Mouse (Mus musculus) retina, postnatal 7 days (tissue): ENCODE data around the gene Pole3.

Experiments used
- DNase-seq: peaks from one replicate; pipeline ENCODE4 v3.0.0-alpha.2; 2012; ENCODE audit warnings: low read depth, low spot score

Gene Pole3

GRCm38 (mm10) chr4:62518416-62519121, 6.3 kb downstream of the Pole3 start:
- no peak for DNase-seq

- no peak for DNase-seq
Measured at GRCm38 (mm10) chr4:62517538-62518415, 7.1 kb downstream of the Pole3 start.

GRCm38 (mm10) chr4:62517046-62517445, 7.8 kb downstream of the Pole3 start:
- no peak for DNase-seq

GRCm38 (mm10) chr4:62516579-62516978, 8.3 kb downstream of the Pole3 start:
- DNase-seq, result no peak

GRCm38 (mm10) chr4:62516079-62516478, 8.8 kb downstream of the Pole3 start:
- no peak for DNase-seq

GRCm38 (mm10) chr4:62515490-62515889, 9.4 kb downstream of the Pole3 start:
- no peak for DNase-seq

- no peak for DNase-seq
Measured at GRCm38 (mm10) chr4:62514995-62515394, 9.9 kb downstream of the Pole3 start.

GRCm38 (mm10) chr4:62513998-62514506, 10.8 kb downstream of the Pole3 start:
- DNase-seq, result no peak

- DNase-seq, result no peak
Measured at GRCm38 (mm10) chr4:62509946-62510345, 14.9 kb downstream of the Pole3 start.

- no peak for DNase-seq
Measured at GRCm38 (mm10) chr4:62508839-62509238, 16.0 kb downstream of the Pole3 start.

- no peak for DNase-seq
Measured at GRCm38 (mm10) chr4:62506798-62507197, 18.1 kb downstream of the Pole3 start.

- DNase-seq, result no peak
Measured at GRCm38 (mm10) chr4:62505991-62506390, 18.9 kb downstream of the Pole3 start.

GRCm38 (mm10) chr4:62503374-62503970, 21.4 kb downstream of the Pole3 start, which contains the start of gene Hdhd3:
Hdhd3 (minus strand) TSS chr4:62503467.
- no peak for DNase-seq

- DNase-seq, result no peak
Measured at GRCm38 (mm10) chr4:62502969-62503368, 21.9 kb downstream of the Pole3 start.

- peak; percentile 73 for DNase-seq
Measured at GRCm38 (mm10) chr4:62501964-62502732, 22.7 kb downstream of the Pole3 start.

- no peak for DNase-seq
Measured at GRCm38 (mm10) chr4:62501534-62501933, 23.3 kb downstream of the Pole3 start.

- DNase-seq, result no peak
Measured at GRCm38 (mm10) chr4:62500799-62501198, 24.1 kb downstream of the Pole3 start.

- DNase-seq, result no peak
Measured at GRCm38 (mm10) chr4:62496815-62497214, 28.1 kb downstream of the Pole3 start.

- no peak for DNase-seq
Measured at GRCm38 (mm10) chr4:62495946-62496345, 28.9 kb downstream of the Pole3 start.

- no peak for DNase-seq
Measured at GRCm38 (mm10) chr4:62494230-62494629, 30.6 kb downstream of the Pole3 start.

- no peak for DNase-seq
Measured at GRCm38 (mm10) chr4:62492682-62493081, 32.2 kb downstream of the Pole3 start.
